Mouse (Mus musculus): ENCODE results near the gene Ivns1abp.
"Not testable (repeated sequence)": the region's sequence is repeated elsewhere in the genome, so short reads cannot be mapped to it uniquely, and the experiment has no call there.

Ivns1abp gene

GRCm38 (mm10) chr1:151342311-151342710 lies 2.0 kb upstream of the Ivns1abp start:
- no peak for DNase-seq

DNA sequence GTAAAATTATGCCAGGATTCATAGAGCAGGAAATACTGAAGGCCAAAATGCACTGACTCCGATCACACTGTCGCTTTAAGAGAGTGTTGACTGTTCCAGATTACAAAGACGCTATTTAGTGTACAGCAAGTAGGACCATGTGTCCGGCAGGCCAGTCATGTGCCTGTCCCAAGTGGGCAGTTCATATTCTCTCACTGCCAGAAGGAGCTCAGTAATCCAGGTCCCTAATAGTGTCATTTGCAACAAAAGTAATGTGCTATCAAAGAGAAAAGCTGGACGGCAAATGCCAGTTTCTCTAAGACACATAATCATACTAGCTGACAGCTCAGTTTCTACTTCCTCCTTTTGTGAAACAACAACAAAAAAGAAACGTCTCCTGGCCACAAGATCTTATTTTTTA lies 1.3 kb upstream of the Ivns1abp start:
- no peak for DNase-seq

DNA sequence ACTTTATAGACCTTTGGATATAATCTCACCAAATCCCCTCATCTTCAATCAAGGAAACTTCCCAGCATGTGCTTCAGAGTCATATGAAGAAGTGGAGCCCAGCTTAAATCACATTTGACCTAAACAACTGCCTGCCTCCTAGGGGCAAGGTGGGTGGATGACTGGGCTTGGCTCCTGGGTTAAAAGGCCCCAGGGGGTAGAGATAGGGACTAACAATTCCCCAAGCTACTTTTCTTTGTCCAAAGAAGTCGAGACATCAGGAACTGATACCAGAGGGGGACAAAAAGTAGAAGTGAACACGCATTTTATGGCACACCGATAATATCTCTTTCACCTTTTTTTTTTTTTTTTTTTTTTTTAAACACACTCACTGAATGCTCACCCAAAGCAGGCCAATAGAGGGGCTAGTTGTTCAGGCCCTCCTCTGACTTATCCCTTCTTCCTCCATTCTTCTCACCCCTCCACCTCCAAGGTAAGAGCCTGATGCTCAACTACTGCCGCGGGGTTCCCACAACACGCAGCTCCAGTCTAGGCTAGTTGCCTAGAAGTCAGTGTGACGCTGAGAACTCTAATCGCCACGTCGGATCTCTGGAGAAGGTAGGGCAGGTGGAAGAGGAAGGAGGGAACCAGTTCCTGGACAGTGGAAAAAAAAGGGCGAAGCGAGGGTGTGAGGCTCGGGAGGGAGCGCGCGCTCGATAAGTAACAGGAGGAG lies 550 bp upstream of the Ivns1abp start:
- no peak for DNase-seq

DNA sequence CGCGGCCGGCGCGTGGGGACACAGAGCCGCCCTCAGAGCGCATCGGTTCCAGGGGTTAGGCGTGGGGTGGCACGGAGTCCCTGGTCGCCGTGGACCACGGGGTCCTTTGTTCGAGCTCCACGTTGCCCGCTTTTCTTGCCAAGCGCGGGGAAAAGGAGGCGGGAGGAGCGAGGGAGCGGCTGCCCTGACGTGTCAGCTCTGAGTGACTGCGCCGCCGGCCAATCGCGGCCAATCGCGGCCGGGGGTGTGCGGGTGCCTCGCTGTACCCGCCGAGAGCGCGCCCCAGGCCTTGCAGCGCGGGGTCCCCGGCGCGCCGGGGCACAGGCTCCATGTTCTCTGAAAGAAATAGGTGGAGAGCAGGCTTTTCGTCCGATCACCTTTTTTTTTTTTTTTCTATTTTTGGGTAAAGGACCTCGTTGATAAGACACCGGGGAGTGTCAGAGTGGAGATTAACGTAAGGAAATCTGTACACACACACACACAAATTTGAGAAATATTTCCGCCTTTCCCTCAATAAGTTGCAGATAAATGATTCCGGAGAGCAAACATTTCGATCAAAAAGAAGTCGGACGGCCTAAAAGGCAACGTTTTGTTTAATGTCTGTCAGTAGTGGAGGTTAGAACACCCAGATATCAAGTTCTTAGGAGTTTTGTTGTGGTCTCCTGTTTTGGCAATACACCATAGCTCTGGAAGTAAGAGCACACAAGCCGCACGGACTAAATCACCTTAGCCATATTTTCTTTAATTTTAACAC lies 1.0 kb downstream of the Ivns1abp start:
- DNase-seq = peak; percentile 98

DNA sequence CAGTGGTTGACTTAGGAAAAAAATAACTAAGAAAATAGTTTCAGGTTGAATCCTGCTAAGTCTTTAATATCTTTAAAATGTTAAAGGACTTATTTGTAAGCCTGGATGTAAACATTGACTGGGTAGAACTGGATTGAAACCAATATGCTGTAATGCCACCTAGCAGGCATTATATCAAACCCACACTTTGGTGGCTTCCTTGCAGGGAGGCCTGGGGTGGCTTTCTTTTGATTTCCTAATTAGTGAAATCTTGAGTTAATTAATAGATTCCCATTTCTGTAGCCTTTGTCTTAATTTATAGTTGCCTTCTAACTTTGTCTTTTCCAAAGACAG lies 1.6 kb downstream of the Ivns1abp start:
- no peak for DNase-seq

DNA sequence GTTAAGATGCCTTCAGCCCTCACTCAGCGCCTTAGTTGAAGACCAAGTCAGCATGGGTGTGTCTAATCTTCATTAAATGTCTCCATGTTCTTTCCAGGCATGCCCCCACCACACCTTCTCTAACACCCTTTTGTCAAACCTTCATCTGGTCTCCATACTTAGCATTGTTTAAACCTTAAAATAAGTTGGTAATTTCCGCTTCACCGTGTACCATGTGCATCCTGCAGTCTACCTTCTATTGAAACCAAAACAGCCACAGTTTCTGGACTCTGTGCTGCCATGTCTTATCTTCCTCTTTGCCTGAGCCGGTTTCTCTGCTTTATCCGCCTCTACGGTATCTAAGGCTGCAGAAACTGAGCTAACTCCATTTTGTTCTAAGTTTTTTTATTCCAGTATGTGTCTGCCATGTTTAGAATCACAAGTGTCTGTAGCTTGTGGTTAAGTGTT lies 2.4 kb downstream of the Ivns1abp start:
- DNase-seq = no peak

DNA sequence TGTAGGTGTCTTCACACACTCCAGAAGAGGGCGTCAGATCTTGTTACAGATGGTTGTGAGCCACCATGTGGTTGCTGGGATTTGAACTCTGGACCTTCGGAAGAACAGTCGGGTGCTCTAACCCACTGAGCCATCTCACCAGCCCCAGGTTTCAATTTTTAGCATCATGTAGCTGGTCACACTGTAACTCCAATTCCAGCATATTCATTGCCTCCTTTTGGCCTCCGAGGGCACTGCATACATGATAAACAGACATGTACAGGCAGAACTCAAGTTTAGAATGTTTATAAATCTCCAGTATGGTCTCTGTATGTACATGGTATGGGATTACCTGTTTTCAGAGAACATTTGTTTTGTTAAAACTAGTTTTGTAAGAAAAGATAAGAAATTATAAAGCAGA lies 4.0 kb downstream of the Ivns1abp start:
- DNase-seq = not testable (repeated sequence)

GRCm38 (mm10) chr1:151352911-151353310 lies 8.6 kb downstream of the Ivns1abp start:
- no peak for DNase-seq

- DNase-seq = no peak
Observed at GRCm38 (mm10) chr1:151355994-151356393, 11.7 kb downstream of the Ivns1abp start.

- no peak for DNase-seq
Observed at GRCm38 (mm10) chr1:151359374-151359773, 15.1 kb downstream of the Ivns1abp start.

GRCm38 (mm10) chr1:151366944-151367605 lies 22.8 kb downstream of the Ivns1abp start:
- no peak for DNase-seq

DNA sequence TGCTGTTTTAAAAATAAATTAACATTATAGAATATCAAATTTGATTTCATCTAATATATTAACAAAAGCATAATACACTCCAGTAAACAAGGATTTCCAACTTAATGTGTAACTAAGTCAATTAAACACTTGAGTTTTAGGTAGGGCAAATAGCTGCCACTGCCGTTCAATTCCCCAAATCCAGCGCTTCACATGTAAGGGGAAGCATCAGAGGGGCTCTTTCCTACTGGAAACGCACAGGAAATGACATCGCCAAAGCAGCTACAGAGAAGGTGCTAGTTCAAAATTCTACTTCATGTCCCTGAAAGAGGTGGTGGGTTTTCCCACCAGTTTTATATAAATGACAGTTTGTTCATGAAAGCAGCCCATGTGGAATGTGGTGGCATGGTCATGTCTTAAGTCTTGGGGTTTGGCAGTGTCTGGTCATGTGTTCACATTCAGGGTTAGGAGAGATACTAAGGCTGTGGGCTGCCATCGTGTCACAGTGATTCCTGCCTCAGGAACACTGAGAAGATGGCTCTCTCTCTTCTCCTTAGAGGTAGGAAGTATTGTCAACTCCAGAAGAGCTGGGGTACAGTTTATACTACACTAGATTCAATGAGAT lies 23.5 kb downstream of the Ivns1abp start:
- no peak for DNase-seq

DNA sequence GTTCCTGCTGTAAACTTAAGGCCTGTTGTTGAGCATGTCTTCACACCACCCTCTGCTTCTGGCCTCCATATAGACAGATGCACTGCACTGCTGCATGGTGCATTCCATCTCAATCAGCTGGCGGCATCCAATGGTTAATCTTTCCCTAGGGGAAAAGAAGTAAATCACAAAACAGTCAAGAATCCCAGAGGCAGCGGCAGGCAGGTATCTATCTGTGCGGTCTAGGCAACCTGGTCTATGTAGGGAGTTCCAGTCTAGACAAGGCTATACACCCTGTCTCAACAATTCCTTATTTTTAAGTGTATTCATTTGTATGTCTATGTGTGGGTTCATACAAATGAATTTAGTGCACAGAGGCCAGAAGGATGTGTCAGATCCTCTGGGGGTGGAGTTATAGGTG lies 24.2 kb downstream of the Ivns1abp start:
- DNase-seq = no peak

DNA sequence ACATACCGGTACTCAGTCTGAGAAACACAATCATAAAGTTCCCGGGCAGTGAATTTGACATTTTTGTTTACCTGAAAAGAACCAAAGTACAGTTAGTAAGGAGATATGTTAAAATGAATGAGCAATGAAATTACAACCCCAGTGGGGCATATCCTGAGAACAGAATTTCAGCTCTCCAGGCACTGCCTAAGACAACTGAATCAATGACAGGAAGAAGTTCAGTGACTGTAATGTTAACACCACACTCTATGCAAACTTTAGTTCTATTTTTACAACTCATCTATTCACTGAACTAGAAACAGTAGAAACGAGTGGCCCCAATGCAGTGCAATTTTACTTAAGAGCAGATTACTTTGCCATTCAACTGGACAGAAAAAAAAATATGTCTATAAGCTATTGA lies 26.3 kb downstream of the Ivns1abp start:
- DNase-seq = no peak

DNA sequence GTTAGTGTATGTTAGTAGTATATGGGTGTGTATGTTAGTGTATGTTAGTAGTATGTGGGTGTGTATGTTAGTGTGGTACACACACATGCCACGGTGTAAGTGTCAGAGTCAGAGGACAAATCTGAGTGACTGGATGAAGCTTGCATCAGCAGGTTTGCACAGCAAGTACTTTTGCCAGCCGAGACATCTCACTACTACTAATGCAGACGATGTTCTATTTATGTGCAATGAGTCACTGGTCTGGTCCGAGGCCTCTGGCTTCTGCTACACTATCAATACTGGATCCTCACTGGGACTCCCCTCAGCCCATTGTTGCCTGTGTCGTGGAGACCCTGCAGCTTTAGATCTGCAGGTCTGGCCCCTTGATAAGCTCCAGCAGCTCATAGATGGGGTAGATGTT lies 27.3 kb downstream of the Ivns1abp start:
- no peak for DNase-seq

- DNase-seq = no peak
Observed at GRCm38 (mm10) chr1:151372823-151373222, 28.5 kb downstream of the Ivns1abp start.

- no peak for DNase-seq
Observed at GRCm38 (mm10) chr1:151377353-151377752, 33.1 kb downstream of the Ivns1abp start.

DNA sequence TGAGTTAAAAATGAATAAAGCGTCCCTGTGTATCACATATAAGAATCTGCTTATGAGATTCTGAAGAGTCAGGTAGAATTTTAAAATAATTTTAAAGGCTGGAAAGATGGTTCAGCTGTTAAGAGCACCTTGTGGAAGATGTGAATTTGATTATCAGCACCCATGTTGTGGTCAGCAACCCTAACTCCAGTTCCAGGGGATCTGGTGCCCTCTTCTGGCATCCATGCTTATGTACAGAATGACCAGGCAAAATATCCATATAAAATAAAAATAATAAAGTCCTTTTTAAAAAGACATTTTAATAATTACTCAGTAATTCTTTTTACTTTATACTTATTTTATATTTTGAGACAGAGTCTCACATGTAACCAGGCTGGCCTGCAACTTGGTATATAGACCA lies 45.8 kb downstream of the Ivns1abp start:
- no peak for DNase-seq

DNA sequence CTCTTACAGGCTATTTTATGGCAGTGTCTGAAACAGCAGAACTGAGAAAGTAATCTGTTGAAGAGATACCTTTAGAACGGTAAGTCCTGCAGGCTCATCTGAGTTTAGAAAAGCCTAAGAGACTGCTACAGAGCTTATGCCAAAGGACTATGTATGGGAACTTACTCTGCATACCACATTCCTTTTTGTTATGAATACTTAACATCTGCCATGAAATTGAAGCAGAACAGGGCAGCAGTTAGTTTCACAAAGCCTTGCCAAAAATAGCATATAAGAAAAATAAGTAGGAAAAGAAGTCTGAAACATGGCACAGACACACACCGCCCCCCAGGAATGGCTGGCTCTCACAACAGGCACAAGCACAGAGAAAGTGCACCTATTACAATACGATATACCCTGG lies 65.5 kb downstream of the Ivns1abp start:
- no peak for DNase-seq
